Mouse (Mus musculus) hindbrain, embryonic 12.5 days (tissue): ENCODE data around the gene Aga. TPM values are rescaled to one million over a fixed set of nuclear protein-coding genes. Genes with fewer than 3 reads are reported as not detected.
"Not testable (repeated sequence)": the region's sequence is repeated elsewhere in the genome, so short reads cannot be mapped to it uniquely, and the experiment has no call there.

Source experiments
- ATAC-seq: fragments of 200-750 bp; cut with Nextera tagmentation; 2 replicates; pipeline ENCODE4 v1.8.0; 2017; ENCODE audit warnings: moderate TSS enrichment; ENCODE audit not compliant: low FRiP score
- H3K27ac ChIP-seq: fragments of 300-500 bp; sonication (generic); 2 replicates; pipeline ENCODE4 v1.5.1; 2016; ENCODE audit warnings: mild to moderate bottlenecking
- H3K27me3 ChIP-seq: fragments of 300-500 bp; sonication (generic); 2 replicates; pipeline ENCODE4 v1.6.1; 2016; ENCODE audit warnings: mild to moderate bottlenecking
- H3K36me3 ChIP-seq: fragments of 300-500 bp; sonication (generic); 2 replicates; pipeline ENCODE4 v1.6.1; 2016; ENCODE audit warnings: mild to moderate bottlenecking
- H3K4me1 ChIP-seq: fragments of 300-500 bp; sonication (generic); 2 replicates; pipeline ENCODE4 v1.6.1; 2016
- H3K4me2 ChIP-seq: fragments of 300-500 bp; sonication (generic); replicated peaks from 2 replicates; pipeline ENCODE4 v1.6.1; 2016; ENCODE audit warnings: mild to moderate bottlenecking
- H3K4me3 ChIP-seq: fragments of 300-500 bp; sonication (generic); 2 replicates; pipeline ENCODE4 v1.5.1; 2016; ENCODE audit warnings: mild to moderate bottlenecking
- H3K9ac ChIP-seq: fragments of 300-500 bp; sonication (generic); 2 replicates; pipeline ENCODE4 v1.6.1; 2016; ENCODE audit warnings: mild to moderate bottlenecking, moderate library complexity
- H3K9me3 ChIP-seq: fragments of 300-500 bp; sonication (generic); replicated peaks from 2 replicates; pipeline ENCODE4 v1.6.1; 2016; ENCODE audit warnings: mild to moderate bottlenecking
- WGBS: fragments of 180-500 bp; shearing (Covaris S2); methylation state at CpG from one replicate; pipeline ENCODE4 v1.1.7; 2016; 5-methylcytosine and 5-hydroxymethylcytosine counted together
- polyA plus RNA-seq: library from polyadenylated mRNA; unstranded; fragments of >200 nt; fragmentation: Nextera tagmentation; extraction: Ambion mirVana; gene quantifications from 2 replicates; pipeline ENCODE4 v1.2.1, GENCODE M21; 2016

The Aga gene
- 21.7 and 22.4 TPM in 2 replicates for polyA plus RNA-seq

DNA sequence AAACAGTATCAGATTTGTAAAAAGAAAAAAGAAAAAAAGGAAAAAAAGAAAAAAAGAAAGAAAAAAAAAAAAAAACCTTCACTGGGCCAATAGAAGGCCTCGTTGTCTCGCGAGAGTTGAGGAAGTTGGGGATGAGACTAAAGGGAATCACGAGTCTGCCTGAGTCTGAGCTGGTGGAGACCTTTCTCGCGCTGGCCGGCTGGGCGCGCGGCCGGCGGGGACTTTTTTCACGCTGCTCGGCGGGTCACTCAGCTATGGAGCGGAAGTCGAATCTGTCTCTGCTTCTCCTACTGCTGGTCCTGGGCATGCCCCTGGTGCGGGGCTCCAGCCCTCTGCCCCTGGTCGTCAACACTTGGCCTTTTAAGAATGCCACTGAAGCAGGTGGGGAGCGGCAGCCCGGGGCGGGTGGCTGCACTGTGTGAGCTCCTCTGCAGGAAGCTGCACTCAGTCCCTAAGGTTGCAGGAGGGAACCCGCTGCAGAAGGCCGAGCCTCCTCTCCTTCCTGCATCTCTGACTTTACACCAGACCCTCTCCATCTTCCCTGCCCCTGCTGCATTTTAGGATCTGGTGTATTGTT is at the start of gene Aga:
Aga (plus strand) TSS at position 177 of the 577 bp plus-strand sequence.
- WGBS, result 1% methylated on average over 21 of the region's 24 CpGs
- ATAC-seq, result peak; percentile 99
- peak within 1 kb of the TSS; percentile 68 for H3K27ac ChIP-seq

GRCm38 (mm10) chr8:53489063-53489462 is 22.5 kb upstream of the Aga start:
- no peak overlapping the region for H3K4me3 ChIP-seq
- no peak overlapping the region for H3K9ac ChIP-seq
- no peaks in the 10 kb centered on the region for H3K27me3 ChIP-seq
- H3K4me2 ChIP-seq, result no peak overlapping the region
- no peak overlapping the region for H3K27ac ChIP-seq
- WGBS, result 64% methylated on average over 2 of the region's 2 CpGs
- H3K4me1 ChIP-seq, result no peaks in the 10 kb centered on the region
- ATAC-seq, result no peak
- no peaks in the 10 kb centered on the region for H3K9me3 ChIP-seq
- H3K36me3 ChIP-seq, result no peaks in the 10 kb centered on the region

More for the DNA sequence above, at the start of gene Aga:
- Histone ChIP-seq H3K9me3 (no peaks in the 10 kb centered on the region), H3K4me3 (peak within 1 kb of the TSS; percentile 50), H3K36me3 (0 out of 2 replicates have a peak, but pooled peaks cover 4% of the 10 kb centered on the region), H3K9ac (peak within 1 kb of the TSS; percentile 72), H3K4me1 (peaks cover 7% of the 10 kb centered on the region; the same call in 1 of the 2 replicates), H3K4me2 (peak within 1 kb of the TSS; percentile 63), H3K27me3 (no peaks in the 10 kb centered on the region)

DNA sequence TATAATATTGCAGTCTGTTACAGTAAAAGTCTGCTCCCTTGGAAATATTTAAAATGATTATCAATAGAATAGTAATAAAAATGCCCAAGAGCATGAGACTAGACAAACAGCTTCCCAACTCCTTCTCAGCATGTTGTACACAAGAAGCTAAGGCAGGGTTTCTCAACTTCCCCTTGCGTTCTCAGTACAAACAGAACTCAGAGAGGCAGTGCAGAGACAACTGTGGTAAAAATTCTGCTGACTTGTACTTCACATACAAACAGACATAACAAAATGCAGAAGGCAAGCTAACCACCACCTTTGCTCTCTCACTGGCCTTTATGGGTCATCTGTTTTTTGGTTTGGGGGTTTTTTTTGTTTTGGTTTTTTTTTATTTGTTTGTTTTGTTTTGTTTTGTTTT is 15.3 kb upstream of the Aga start:
- Histone ChIP-seq H3K27ac (no peak overlapping the region), H3K9ac (no peak overlapping the region), H3K36me3 (no peaks in the 10 kb centered on the region), H3K4me3 (no peak overlapping the region), H3K4me1 (no peaks in the 10 kb centered on the region), H3K27me3 (no peaks in the 10 kb centered on the region), H3K4me2 (no peak overlapping the region), H3K9me3 (no peaks in the 10 kb centered on the region)
- 87% methylated on average over 1 of the region's 1 CpGs for WGBS
- no peak for ATAC-seq

DNA sequence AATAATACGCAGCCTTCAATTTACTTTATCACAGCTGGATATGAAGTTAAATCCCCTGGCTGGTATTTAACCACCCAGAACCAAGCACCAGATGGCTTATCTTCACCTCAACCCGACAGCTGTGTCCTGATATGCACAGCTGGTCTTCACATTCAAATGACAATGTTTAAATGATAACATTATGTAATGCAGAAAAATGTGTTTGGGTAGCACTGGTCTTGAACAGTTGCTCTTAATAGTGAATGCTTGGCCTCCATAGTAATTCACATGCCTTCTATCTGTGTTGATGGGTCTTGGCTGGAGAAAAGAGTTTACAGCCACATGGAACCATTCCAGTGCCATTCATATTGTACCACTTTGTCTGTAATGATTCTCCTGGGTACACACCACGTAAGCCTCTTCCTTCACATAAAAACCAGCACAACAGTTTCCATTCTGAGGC is 14.6 kb upstream of the Aga start:
- ATAC-seq, result no peak
- H3K27ac ChIP-seq, result no peak overlapping the region
- no peak overlapping the region for H3K4me3 ChIP-seq
- 73% methylated on average over 3 of the region's 3 CpGs for WGBS
- no peaks in the 10 kb centered on the region for H3K27me3 ChIP-seq
- no peaks in the 10 kb centered on the region for H3K9me3 ChIP-seq
- H3K9ac ChIP-seq, result no peak overlapping the region
- H3K4me1 ChIP-seq, result no peaks in the 10 kb centered on the region
- no peak overlapping the region for H3K4me2 ChIP-seq
- H3K36me3 ChIP-seq, result no peaks in the 10 kb centered on the region

GRCm38 (mm10) chr8:53538049-53538448 is 26.5 kb downstream of the Aga start:
- H3K27me3 ChIP-seq, H3K36me3 ChIP-seq, H3K4me2 ChIP-seq, H3K9me3 ChIP-seq, H3K4me1 ChIP-seq, H3K4me3 ChIP-seq, ATAC-seq, H3K27ac ChIP-seq, H3K9ac ChIP-seq: not testable (repeated sequence)
- WGBS, result 60% methylated on average over 3 of the region's 3 CpGs

GRCm38 (mm10) chr8:53539585-53539984 is 28.1 kb downstream of the Aga start:
- H3K9ac ChIP-seq, result no peak overlapping the region
- H3K9me3 ChIP-seq, result no peaks in the 10 kb centered on the region
- no peaks in the 10 kb centered on the region for H3K4me1 ChIP-seq
- no peak overlapping the region for H3K4me2 ChIP-seq
- ATAC-seq, result no peak
- WGBS, result 72% methylated on average over 2 of the region's 2 CpGs
- no peaks in the 10 kb centered on the region for H3K36me3 ChIP-seq
- H3K4me3 ChIP-seq, result no peak overlapping the region
- no peak overlapping the region for H3K27ac ChIP-seq
- no peaks in the 10 kb centered on the region for H3K27me3 ChIP-seq

- no peak overlapping the region for H3K27ac ChIP-seq
- no peak for ATAC-seq
These were observed 51.0 kb downstream of the Aga start for GRCm38 (mm10) chr8:53562441-53563040.

GRCm38 (mm10) chr8:53566223-53566622 is 54.7 kb downstream of the Aga start:
- no peak overlapping the region for H3K4me2 ChIP-seq
- ATAC-seq, result no peak
- H3K27me3 ChIP-seq, result no peaks in the 10 kb centered on the region
- no peak overlapping the region for H3K27ac ChIP-seq
- H3K9ac ChIP-seq, result no peak overlapping the region
- no peaks in the 10 kb centered on the region for H3K9me3 ChIP-seq
- 89% methylated on average over 6 of the region's 6 CpGs for WGBS
- H3K4me3 ChIP-seq, result no peak overlapping the region
- no peaks in the 10 kb centered on the region for H3K4me1 ChIP-seq
- H3K36me3 ChIP-seq, result no peaks in the 10 kb centered on the region

More at GRCm38 (mm10) chr8:53562441-53563040, 51.0 kb downstream of the Aga start:
- Histone ChIP-seq H3K36me3 (no peaks in the 10 kb centered on the region), H3K4me2 (no peak overlapping the region), H3K4me3 (no peak overlapping the region), H3K9ac (no peak overlapping the region), H3K4me1 (no peaks in the 10 kb centered on the region), H3K27me3 (no peaks in the 10 kb centered on the region), H3K9me3 (no peaks in the 10 kb centered on the region)
- WGBS, result 64% methylated on average over 10 of the region's 10 CpGs

Other genes with a start within 250 kb of the Aga start
- 18.4 and 20.3 TPM in 2 replicates for gene Neil3, start 127.3 kb downstream of the Aga start, polyA plus RNA-seq